Mouse (Mus musculus) mouse embryonic stem cell (cell line): Measurements from ENCODE around the gene Rps6ka1.
"Not testable (repeated sequence)": the region's sequence is repeated elsewhere in the genome, so short reads cannot be mapped to it uniquely, and the experiment has no call there.

Experiments
- in situ Hi-C, 2 experiments: fragments of 300-500 bp; cut with MboI; formaldehyde crosslinking; loops; 1 replicate in 1 of 2; 3 replicates in 1 of 2; pipeline ENCODE4 v1.14.3; 2019 to 2020; ENCODE audit warnings: low sequenced_read_pairs in 2 of 2, low pct_unique_long_range_greater_than_20kb in 1 of 2, mixed read lengths in 1 of 2; ENCODE audit not compliant: unreplicated experiment in 1 of 2

Gene Rps6ka1

DNA sequence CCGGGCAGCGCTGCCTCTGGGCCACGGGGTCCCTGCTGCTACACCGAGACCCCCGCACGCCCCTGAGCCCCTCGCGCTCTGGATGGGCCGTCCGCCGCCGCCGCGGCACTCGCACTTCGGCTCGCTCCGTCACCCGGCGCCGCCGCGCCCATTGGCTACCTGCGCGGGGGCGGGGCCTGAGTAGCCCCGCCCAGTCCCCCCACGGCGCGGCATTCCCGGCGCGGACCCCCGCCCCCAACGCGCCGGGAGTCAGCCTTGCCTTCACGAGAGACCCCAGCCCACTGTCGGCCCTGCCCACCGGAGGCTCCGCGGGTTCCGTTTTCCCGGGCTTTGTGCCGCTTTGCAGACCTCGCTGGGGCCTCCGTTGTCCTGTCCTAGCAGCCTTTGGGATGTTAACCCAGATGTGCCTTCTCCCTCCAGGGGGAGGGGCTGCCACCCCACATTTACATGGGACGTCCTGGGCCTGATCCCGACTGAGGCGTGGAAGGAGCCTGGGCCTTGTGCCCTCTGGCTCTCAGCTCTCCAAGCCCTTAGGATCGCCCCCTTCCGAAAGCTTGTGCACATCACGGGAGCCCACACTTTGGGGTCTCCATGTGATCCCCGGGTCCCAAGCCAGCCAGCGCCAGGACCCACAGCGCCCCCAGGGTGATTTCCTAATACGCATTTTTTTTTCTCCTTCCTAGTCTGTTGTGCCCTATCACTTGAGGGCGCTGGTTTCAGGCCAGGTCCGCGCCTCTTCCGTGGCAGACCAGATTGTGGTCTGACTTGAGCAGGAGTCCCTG, at the start of gene Rps6ka1:
Gene Rps6ka1, minus strand, starts transcription at position 126 of the 782 bp plus-strand sequence.
- in situ Hi-C loops: no loop called here

DNA sequence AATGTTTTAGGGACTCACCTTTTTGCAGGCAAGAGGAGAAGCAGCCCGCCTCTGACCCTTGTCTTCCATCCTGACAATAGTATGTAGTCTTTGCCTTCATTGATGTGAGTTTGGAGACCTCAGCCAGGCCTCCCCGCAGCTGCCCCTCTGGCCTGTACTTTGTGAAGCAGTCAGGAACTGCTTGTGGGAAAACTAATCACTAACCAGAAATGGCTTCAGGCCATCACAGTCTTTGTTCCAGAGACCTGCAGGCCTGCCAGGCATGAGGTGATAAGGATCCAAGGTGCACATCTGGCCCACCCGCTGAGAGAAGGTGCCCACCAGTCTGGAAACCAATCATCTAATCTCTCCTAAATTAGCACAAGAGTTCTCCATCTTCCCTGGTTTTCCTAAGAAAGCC, 44.2 kb upstream of the Rps6ka1 start:
- in situ Hi-C loops: no loop called here

DNA sequence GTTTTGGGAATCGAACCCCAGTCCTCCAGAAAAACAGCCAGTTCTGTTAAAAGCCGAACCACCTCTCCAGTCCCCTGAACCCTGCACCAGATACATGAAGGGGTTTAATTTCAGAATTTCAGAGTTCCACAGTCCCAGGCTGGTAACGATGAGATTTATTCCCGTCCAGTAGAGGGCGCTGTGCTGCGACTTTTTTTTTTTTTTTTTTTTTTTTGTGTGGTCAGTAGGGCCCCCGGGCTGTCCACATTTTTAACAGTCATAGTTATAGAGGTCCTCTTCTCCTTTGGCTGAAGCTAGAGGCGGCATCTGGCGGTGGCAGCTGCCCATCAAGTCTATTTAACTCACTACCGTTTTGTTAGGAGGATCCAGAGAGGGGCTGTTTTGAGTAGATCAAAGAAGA, 43.8 kb upstream of the Rps6ka1 start:
- in situ Hi-C loops: no loop called here

DNA sequence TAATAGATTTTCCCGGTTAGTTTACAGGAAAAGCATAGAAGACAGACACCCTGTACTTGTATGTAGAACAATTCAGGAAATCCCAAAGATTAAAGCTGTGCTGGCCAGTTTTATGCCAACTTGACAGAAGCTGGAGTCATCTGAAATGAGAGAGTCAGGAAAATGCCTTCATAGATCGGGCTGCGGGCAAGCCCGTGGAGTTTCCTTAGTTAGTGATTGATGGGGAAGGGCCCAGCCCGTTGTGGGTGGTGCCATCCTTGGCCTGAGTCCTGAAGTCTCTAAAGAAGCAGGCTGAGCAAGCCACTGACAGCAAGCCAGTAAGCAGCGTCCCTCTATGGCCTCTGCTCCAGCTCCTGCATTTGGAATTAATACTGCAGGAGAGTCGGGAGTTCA, 41.7 kb upstream of the Rps6ka1 start:
- in situ Hi-C loops: no loop called here

DNA sequence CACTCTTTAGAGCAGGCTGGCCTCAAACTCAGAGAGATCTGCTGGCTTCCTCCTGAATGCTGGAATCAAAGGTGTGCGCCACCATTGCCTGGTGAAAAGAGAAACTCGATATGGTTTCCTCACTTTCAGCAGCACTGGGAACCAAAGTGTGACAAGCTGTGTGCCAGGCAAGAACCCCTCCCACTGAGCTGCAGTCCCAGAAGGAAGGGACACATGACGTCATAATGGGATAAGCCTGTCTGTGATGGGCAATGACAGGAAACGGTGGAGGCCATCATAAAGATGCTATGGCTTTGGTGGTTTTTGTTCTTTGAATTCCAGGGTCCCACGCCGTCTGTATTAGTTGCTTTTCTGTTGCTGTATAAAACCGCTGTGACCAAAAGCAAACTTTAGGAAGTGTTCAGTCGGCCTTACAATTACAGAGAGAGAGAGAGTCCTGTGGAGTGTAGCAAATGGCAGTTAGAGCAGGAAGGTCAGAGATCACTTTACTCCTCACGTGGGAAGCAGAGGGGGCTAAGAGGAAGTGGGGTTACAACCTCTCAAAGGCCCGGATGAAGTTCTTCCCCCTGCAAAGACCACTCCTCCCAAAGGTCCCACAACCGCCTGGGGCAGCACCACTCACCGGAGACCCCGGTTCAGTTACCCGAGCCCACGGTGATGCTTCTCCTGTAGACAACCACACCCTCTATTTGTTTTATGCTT, 41.1 kb upstream of the Rps6ka1 start:
- in situ Hi-C loops: no loop called here

DNA sequence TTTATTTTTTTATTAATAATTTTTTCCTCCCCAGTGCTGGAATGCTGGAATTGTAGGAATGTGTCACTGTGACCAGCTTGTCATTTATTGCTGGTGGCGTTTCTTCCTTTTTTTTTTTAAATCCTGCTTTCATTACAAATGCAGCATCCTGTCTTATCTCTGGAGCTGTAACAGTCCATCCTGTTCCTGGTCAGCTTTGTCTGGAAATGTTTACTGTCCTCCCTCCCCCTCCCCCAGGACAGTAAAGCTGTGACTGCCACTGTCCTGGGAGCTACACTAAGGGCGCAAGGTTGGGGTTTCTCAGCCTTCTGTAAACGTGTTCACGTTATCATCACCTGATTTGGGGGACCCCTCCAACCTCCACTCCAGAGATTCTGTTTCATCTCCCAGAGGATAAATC, 37.6 kb upstream of the Rps6ka1 start:
- in situ Hi-C loops: no loop called here

DNA sequence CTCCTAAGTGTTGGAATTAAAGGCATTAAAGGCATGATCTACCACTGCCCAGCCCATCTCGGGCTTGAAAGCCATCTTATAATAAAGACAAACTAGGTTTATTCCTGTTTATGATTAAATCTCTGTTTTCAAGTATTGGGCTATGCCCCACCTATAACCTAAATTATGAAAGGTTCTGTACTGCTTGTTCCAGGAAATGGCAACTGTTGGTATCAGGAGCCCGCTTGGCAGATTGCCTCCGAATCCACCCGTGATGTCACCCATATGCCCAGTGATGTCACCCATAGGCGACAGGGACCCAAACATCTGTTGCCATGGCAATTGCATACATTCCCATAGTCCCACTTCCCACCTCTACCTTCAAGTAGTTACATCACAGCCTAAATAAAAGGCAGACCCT, 36.1 kb upstream of the Rps6ka1 start:
- in situ Hi-C loops: no loop called here

DNA sequence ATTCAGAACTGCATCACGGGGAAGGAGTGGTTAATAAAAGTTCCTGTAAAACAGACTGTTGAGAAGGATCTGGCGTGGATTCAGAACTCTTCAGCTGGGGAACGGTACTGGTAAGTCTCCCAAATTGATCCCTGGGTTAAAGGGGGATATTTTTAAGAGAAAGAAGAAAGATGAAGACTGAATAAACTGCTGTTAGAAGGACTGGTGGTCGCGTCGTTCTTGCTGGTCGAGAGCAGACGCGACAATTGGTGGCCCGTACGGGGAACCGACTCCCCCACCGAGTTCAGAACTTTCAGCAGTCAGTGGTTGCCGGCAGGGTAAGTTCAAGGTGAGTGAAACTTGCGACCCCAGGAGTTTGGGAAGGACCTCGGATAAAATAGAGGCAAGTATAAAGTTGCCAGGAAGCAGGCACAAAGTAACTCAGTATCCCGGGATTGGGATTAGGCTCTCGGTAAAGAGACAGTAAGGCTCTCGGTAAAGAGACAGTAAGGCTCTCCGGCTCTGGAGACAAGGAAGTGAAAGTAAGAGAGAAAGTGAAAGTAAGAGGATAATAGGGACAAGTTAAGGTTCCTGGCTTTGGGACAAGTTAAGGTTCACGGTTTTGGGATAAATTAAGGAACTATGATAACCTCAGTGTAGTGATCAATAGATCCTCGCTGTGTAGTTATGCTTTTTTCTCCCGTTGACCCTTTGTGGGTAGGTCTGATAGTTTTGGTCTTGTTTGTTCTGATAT, 30.7 kb upstream of the Rps6ka1 start:
- in situ Hi-C loops: not testable (repeated sequence)

DNA sequence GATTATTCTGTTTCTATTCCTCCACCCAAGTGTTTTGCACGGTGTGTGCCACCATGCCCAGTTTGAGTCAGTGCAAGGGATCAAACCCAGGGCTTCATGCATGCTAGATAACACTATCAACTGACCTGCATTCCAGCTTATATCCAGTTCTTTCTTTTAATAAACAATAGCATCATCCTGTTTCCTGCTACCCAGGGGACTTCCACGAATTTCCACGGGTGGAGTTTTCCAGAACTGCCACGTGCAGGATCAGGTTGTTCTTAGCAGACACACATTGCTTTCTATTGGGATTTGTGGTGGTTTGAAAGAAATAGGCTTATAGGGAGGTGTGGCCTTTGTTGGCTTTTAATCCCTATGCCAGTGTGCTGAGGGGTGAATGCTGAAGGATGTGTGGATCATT, 24.4 kb upstream of the Rps6ka1 start:
- in situ Hi-C loops: no loop called here

DNA sequence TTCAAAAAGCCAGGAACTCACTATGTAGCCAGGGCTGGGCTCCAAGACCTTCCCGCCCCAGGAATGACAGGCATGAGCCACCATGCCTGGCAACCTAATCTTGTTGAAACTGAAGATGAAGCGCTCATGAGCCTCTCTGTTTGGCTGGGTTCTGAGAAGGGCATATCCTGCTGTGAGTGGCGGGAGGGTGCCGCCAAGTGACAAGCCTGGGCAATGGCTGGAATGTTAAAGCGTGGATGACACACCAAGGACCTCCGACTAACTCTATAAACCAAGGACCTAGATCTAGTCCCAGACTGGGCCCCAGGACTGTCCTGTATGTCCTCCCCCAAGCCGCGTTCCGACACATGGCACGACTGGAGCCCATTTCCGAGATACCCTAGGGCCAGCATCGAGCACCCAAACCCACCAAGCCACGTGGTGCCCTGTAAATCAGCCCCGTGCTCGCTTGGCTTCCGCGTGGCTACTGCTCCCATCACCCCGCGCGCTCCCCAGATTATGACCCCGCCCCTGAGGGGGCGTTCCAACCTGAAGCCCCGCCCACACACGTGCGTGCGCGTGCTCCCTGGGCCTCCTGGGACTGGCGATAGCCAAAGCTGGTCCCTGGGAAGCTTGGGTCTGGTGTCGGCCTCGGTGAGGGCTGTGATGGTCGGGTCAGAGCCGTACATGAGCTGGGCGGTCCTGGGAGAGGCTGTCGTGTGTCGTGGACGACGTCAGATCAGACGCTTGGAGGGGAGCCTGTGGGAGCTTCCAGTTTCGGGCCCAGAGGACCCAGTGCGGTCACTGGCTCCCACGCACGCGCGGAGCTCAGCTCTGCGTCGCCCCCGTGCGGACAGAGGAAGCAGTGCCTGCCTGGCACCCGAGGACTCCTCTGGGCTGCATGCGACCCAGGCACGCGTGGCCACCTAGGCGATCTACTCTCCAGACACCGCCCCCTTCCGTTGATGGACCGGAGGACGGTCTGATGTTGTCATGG, 22.9 kb upstream of the Rps6ka1 start:
- in situ Hi-C loops: no loop called here

DNA sequence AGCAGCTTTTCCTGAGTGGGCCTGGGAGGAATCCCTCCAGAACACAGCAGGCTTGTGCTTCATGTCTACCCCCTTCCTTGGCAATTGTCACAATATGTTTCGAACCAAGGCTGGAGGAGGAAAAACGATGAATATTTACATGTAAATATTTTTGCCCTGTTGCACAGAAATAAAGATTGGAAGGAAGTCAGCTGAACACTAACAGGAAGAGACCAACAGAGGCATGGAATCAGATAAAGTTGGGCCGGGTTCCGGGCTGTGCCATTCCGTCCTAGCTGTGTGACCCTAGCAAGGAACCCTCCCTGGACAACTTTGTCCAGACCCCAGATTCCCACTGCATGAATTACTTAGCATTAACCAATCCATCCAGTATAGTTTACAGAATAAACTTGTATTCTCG, 20.5 kb upstream of the Rps6ka1 start:
- in situ Hi-C loops: no loop called here

DNA sequence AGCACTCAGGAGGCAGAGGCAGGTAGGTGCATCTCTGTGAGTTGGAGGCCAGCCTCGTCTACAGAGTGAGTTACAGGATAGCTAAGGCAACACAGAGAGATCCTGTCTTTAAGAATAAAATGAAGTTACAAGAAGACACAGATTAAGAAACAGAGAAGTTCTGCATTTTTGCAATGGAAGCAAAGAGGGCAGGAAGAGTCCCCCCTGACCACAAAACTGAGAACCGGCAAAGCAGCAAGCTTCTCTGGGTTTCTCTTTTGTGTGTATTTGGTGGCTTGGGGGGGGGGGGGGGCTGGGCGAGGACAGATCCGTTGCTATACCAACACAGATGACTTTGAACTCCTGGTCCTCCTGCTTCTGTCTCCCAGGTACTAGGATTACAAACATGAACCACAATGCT, 19.5 kb upstream of the Rps6ka1 start:
- in situ Hi-C loops: no loop called here

DNA sequence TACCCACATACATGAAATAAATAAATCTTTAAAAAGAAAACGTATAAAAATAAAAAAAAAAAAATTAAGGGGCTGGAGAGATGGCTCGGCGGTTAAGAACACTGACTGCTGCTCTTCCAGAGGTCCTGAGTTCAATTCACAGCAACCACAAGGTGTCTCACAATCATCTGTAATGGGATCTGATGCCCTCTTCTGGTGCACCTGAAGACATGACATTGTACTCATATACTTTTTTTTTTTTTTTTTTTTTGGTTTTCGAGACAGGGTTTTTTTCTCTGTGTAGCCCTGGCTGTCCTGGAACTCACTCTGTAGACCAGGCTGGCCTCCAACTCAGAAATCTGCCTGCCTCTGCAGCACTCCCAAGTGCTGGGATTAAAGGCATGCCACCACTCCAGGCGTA, 18.7 kb upstream of the Rps6ka1 start:
- in situ Hi-C loops: not testable (repeated sequence)

DNA sequence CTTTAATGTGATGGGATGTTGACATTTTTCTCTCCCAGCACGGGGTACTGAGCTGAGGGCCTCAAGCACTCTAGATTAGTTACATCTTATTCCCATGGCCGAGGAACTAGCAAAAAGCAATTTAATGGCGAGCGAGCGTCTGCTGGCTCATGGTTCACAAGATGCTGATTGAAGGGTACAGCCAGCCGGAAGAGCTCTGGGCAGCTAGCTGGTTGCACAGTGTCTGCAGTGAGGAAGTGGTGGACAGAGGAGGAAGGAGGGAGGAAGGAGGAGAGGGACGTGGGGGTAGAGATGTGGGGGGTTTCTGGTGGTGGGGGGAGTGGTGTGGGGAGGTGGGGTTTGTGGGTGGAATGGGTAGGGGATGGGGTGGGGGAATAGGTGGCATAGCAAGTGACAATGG, 17.6 kb upstream of the Rps6ka1 start:
- in situ Hi-C loops: no loop called here

DNA sequence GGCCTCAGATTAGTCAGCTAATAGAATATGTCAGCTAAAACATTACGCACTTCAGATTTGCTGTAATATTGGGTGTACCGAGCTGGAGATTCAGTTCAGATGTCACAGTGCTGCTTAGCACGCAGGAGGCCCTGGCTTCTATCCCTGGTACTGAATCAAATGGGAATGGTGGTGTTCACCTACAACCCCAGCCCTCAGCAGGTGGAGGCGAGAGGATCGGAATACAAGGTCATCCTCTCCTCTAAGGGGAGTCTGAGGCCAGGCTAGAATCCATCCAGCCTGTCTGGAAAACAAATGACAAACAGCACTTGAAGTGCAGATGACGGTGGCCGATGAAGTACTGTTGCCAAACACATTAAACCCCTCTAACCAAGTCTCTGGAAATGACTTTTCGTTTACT, 16.7 kb upstream of the Rps6ka1 start:
- in situ Hi-C loops: no loop called here

DNA sequence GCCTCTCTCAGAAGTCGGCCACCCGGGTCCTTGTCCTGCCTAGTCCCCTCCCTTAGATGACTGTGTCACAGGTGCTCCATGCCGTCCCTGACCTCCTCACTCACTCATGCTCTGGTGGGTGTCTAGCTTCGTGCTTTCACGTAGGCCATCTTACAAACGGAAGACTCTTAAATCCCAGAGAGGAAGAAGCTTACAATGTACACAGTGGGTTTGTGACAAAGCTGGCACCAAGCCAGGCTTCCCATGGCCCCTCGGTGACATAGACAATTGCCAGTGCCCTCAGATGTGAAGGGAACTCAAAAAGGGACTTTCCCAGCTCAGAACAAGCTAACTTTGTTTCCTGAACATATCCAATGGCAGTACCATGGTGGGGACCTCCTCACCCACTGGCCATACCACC, 15.8 kb upstream of the Rps6ka1 start:
- in situ Hi-C loops: no loop called here

DNA sequence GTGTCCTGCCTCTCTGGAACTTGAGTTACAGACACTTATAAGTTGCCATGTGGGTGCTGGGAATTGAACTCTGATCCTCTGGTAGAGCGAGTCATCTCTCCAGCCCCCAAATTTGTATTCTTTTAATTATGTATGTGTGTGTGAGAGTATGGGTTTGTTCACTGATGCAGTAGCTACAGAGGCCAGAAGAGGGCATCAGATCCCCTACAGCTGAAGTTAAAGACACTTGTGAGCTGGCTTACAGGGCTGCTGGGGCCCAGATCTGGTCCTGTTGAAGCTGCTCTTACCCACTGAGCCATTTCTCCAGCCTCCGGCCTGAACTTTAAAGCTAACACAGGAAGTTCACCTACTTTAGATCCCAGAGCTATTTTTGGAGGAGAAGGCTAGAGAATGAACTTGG, 14.9 kb upstream of the Rps6ka1 start:
- in situ Hi-C loops: no loop called here

DNA sequence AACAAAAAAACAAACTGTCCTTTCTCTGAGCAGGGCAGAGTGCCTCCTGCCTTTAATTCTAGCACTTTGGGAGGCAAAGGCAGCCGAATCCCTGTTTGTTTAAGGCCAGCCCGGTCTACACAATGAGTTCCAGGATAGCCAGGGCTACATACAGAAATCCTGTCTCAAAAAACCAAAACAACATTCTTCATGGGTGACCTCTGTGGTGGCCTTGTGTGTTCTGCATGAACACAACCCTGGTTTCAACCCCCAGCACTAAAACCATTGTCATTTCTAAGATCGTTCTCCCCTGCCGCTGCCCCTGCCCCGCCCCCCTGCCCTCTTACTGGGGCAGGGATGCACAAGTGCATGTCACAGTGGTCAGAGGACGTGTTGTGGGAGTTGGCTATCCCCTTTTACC, 13.3 kb upstream of the Rps6ka1 start:
- in situ Hi-C loops: no loop called here

DNA sequence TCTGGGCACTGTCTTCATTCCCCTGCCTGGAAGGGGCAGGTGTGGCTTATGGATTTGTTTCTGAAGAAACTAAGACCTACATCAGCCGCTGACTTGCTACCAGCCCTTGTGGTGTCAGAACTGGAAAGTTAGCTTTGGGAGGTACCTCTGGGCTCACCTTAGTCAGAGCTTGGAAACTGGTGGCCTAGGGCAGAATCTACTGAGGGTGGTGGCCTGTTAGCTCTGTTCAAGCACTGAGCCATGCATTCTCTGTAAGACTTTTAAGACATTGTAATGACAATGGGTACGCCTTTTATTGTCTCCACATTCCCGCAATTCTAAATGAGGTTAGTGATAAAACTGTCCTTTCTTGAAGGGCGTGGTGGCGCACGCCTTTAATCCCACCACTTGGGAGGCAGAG, 12.8 kb upstream of the Rps6ka1 start:
- in situ Hi-C loops: no loop called here
